Comparison of ENCODE assay signal across 25 mouse cellular contexts in genomic region chr7:142000661-142001060, GRCm38 (mm10). TPM values are rescaled to one million over a fixed set of nuclear protein-coding genes. Genes with fewer than 3 reads are reported as not detected.
DNase-seq lines count a peak whose midpoint lies in the region; ATAC-seq lines count a peak whose summit lies in the region.
"Had no signal": no experiment of that assay in that cellular context is flagged by ENCODE, and none has a peak within 500 bp of the region (broad histone marks: within the 10 kb centered on the region; RNA-seq: fewer than 3 reads in every experiment).

No protein-coding gene starts in this region.

- peaks cover 70% of the 10 kb centered on the region for H3K36me3 ChIP-seq in hindbrain, embryonic 15.5 days
- H3K36me3 ChIP-seq in hindbrain, embryonic 16.5 days (ENCODE audit: control insufficient read depth, insufficient read depth, low read length), result peaks cover 57% of the 10 kb centered on the region
- no peaks in the 10 kb centered on the region for H3K36me3 ChIP-seq in kidney, embryonic 15.5 days
- H3K36me3 ChIP-seq: limb, embryonic 15.5 days had no signal

- H3K27me3 ChIP-seq in hindbrain, embryonic 15.5 days, result no peaks in the 10 kb centered on the region
- no peaks in the 10 kb centered on the region for H3K27me3 ChIP-seq in hindbrain, embryonic 16.5 days (replicated peaks; ENCODE audit: control insufficient read depth, insufficient read depth, low read length)
- no peaks in the 10 kb centered on the region for H3K27me3 ChIP-seq in kidney, embryonic 15.5 days
- H3K27me3 ChIP-seq: hindbrain, embryonic 12.5 days; limb, embryonic 15.5 days; neural tube, embryonic 12.5 days had no signal

- no peaks in the 10 kb centered on the region for H3K9me3 ChIP-seq in hindbrain, embryonic 15.5 days
- H3K9me3 ChIP-seq in hindbrain, embryonic 16.5 days (ENCODE audit: control insufficient read depth, low read length), result no peaks in the 10 kb centered on the region
- no peaks in the 10 kb centered on the region for H3K9me3 ChIP-seq in kidney, embryonic 15.5 days (replicated peaks)
- H3K9me3 ChIP-seq: forebrain, embryonic 10.5 days; hindbrain, embryonic 12.5 days; limb, embryonic 15.5 days; neural tube, embryonic 12.5 days had no signal

- H3K4me1 ChIP-seq in hindbrain, embryonic 15.5 days (replicated peaks), result no peaks in the 10 kb centered on the region
- H3K4me1 ChIP-seq in hindbrain, embryonic 16.5 days (ENCODE audit: control insufficient read depth, insufficient read depth, low read depth, low read length), result no peaks in the 10 kb centered on the region
- H3K4me1 ChIP-seq in kidney, embryonic 15.5 days, result no peaks in the 10 kb centered on the region
- H3K4me1 ChIP-seq: hindbrain, embryonic 12.5 days; limb, embryonic 15.5 days; neural tube, embryonic 12.5 days had no signal

- no peak overlapping the region for H3K4me3 ChIP-seq in hindbrain, embryonic 15.5 days
- H3K4me3 ChIP-seq in hindbrain, embryonic 16.5 days (ENCODE audit: low read length), result no peak overlapping the region
- no peak overlapping the region for H3K4me3 ChIP-seq in kidney, embryonic 15.5 days (replicated peaks)
- H3K4me3 ChIP-seq: forebrain, embryonic 10.5 days; gastrocnemius, adult 2 months; hindbrain, embryonic 12.5 days; limb, embryonic 15.5 days; neural tube, embryonic 12.5 days had no signal

- H3K9ac ChIP-seq in hindbrain, embryonic 15.5 days, result no peak overlapping the region
- H3K9ac ChIP-seq in hindbrain, embryonic 16.5 days (ENCODE audit: low read depth, low read length), result no peak overlapping the region
- no peak overlapping the region for H3K9ac ChIP-seq in kidney, embryonic 15.5 days
- H3K9ac ChIP-seq: hindbrain, embryonic 12.5 days; limb, embryonic 15.5 days; liver, embryonic 14.5 days; lung, embryonic 14.5 days; neural tube, embryonic 12.5 days had no signal

- H3K27ac ChIP-seq in hindbrain, embryonic 15.5 days (replicated peaks), result 0 out of 2 replicates have a peak overlapping the region, but pooled peaks have one; percentile 8
- no peak overlapping the region for H3K27ac ChIP-seq in hindbrain, embryonic 16.5 days (ENCODE audit: low read depth, low read length)
- H3K27ac ChIP-seq in kidney, embryonic 15.5 days, result no peak overlapping the region
- H3K27ac ChIP-seq: forebrain, embryonic 10.5 days; gastrocnemius, adult 2 months; hindbrain, embryonic 12.5 days; limb, embryonic 15.5 days; liver, embryonic 14.5 days; neural tube, embryonic 12.5 days had no signal

- 92% methylated on average over 3 of the region's 3 CpGs for WGBS in hindbrain, embryonic 15.5 days
- WGBS in hindbrain, embryonic 16.5 days, result 94% methylated on average over 3 of the region's 3 CpGs
- WGBS in kidney, embryonic 15.5 days, result 91% methylated on average over 3 of the region's 3 CpGs

- ATAC-seq in hindbrain, embryonic 15.5 days (ENCODE audit: low FRiP score, low read depth), result no peak
- no peak for ATAC-seq in hindbrain, embryonic 16.5 days
- no peak for ATAC-seq in kidney, embryonic 15.5 days (replicated peaks; ENCODE audit: low FRiP score)
- ATAC-seq: CD4-positive, CD25-positive, alpha-beta regulatory T cell, adult 4 months; inflammation-experienced regulatory T-cells, adult 6 months had no signal

- DNase-seq in brain, adult 2 months (ENCODE audit: low read depth, low spot score), result peak; percentile 73
- DNase-seq in cerebellum, adult 8-10 months, result peak; percentile 64
- DNase-seq in cerebellum, postnatal 36 days, result peak; percentile 71 to 73
- DNase-seq in kidney, adult 8-10 months, result no peak
- DNase-seq: adrenal gland, postnatal 36 days; gastrocnemius, adult 2 months; kidney, adult 9 months; kidney, postnatal 36 days; left cerebral cortex, postnatal 4 days; lung, embryonic 14.5 days; lung, postnatal 4 days; midbrain, embryonic 14.5 days; retina, postnatal 1 day; right cerebral cortex, postnatal 25 days; thymus, postnatal 25 days had no signal

- H3K4me2 ChIP-seq in hindbrain, embryonic 15.5 days, result no peak overlapping the region
- no peak overlapping the region for H3K4me2 ChIP-seq in hindbrain, embryonic 16.5 days (ENCODE audit: low read length)
- H3K4me2 ChIP-seq in kidney, embryonic 15.5 days, result no peak overlapping the region
- H3K4me2 ChIP-seq: hindbrain, embryonic 12.5 days; limb, embryonic 15.5 days; lung, embryonic 14.5 days; neural tube, embryonic 12.5 days had no signal

RNA-seq across cellular contexts. Expression of gene Brsk2, which starts 51.1 kb away (rescaled TPM):
- polyA plus RNA-seq in hindbrain, embryonic 15.5 days (2015; fragmentation: Nextera tagmentation; extraction: Ambion mirVana), result 20.6 and 23.1 TPM in 2 replicates
- 19.6 and 20.7 TPM in 2 replicates for polyA plus RNA-seq in hindbrain, embryonic 16.5 days (2015; fragmentation: Nextera tagmentation; extraction: Ambion mirVana)
- 0.74 and 0.86 TPM in 2 replicates for polyA plus RNA-seq in kidney, embryonic 15.5 days (2015; fragmentation: Nextera tagmentation; extraction: Ambion mirVana)

Comparison
In these comparisons a context has a peak if more than half of its experiments do, and no peak if none do; other contexts are left out.
1. DNase-seq: peak in brain, adult 2 months (single experiment), cerebellum, adult 8-10 months (single experiment) and cerebellum, postnatal 36 days (2 of 2); none in kidney, adult 8-10 months (0 of 2).
2. RNA of gene Brsk2, which starts 51.1 kb away (polyA plus RNA-seq): 20.6 to 23.1 TPM in hindbrain, embryonic 15.5 days and 19.6 to 20.7 TPM in hindbrain, embryonic 16.5 days; 0.74 to 0.86 TPM in kidney, embryonic 15.5 days; every median in the first group is over 10 times any median in the second.